Mouse (Mus musculus) liver, embryonic 11.5 days (tissue): ENCODE data around the gene Sox5. TPM values are rescaled to one million over a fixed set of nuclear protein-coding genes. Genes with fewer than 3 reads are reported as not detected.

Experiments
- ATAC-seq: fragments of 200-750 bp; cut with Nextera tagmentation; replicated peaks from 2 replicates; pipeline ENCODE4 v1.8.0; 2017; ENCODE audit warnings: moderate number of reproducible peaks, mild to moderate bottlenecking, moderate TSS enrichment, moderate library complexity; ENCODE audit not compliant: low FRiP score
- DNase-seq: peaks from one replicate; pipeline ENCODE4 v3.0.0-alpha.2; 2017; ENCODE audit warnings: low spot score
- H3K27ac ChIP-seq: fragments of 300-500 bp; sonication (generic); 2 replicates; pipeline ENCODE4 v1.5.1; 2014; ENCODE audit warnings: mild to moderate bottlenecking, low read depth, low read length, control low read depth
- H3K27me3 ChIP-seq: fragments of 300-500 bp; sonication (generic); replicated peaks from 2 replicates; pipeline ENCODE4 v1.6.1; 2014; ENCODE audit warnings: low read length, mixed read lengths; ENCODE audit not compliant: control insufficient read depth, insufficient read depth
- H3K36me3 ChIP-seq: fragments of 300-500 bp; sonication (generic); 2 replicates; pipeline ENCODE4 v1.6.1; 2014; ENCODE audit warnings: mild to moderate bottlenecking, low read length, moderate library complexity, mixed read lengths; ENCODE audit not compliant: control insufficient read depth, insufficient read depth
- H3K4me1 ChIP-seq: fragments of 300-500 bp; sonication (generic); replicated peaks from 2 replicates; pipeline ENCODE4 v1.6.1; 2014; ENCODE audit warnings: low read length, mixed read lengths; ENCODE audit not compliant: control insufficient read depth, insufficient read depth
- H3K4me2 ChIP-seq: fragments of 300-500 bp; sonication (generic); 2 replicates; pipeline ENCODE4 v1.6.1; 2014; ENCODE audit warnings: mild to moderate bottlenecking, control low read depth, moderate library complexity
- H3K4me3 ChIP-seq: fragments of 300-500 bp; sonication (generic); 2 replicates; pipeline ENCODE4 v1.5.1; 2014; ENCODE audit warnings: low read depth, low read length, control low read depth
- H3K9ac ChIP-seq: fragments of 300-500 bp; sonication (generic); 2 replicates; pipeline ENCODE4 v1.6.1; 2014; ENCODE audit warnings: low read depth, low read length, control low read depth
- H3K9me3 ChIP-seq: fragments of 300-500 bp; sonication (generic); 2 replicates; pipeline ENCODE4 v1.6.1; 2016; ENCODE audit warnings: low read length, inconsistent platforms, mixed read lengths; ENCODE audit not compliant: control insufficient read depth
- WGBS: fragments of 180-500 bp; shearing (Covaris S2); extraction: QIAGEN DNeasy Blood & Tissue Kit; methylation state at CpG from one replicate; pipeline ENCODE4 v1.1.7; 2014; 5-methylcytosine and 5-hydroxymethylcytosine counted together
- polyA plus RNA-seq: library from polyadenylated mRNA; unstranded; fragments of >200 nt; fragmentation: Nextera tagmentation; extraction: Ambion mirVana; gene quantifications from 2 replicates; pipeline ENCODE4 v1.2.1, GENCODE M21; 2014

Gene Sox5
- polyA plus RNA-seq, 1 experiment from 2014 or later: 10.6 TPM

GRCm38 (mm10) chr6:144380171-144380570 lies 401.6 kb downstream of the Sox5 start:
- H3K4me1 ChIP-seq: no peaks in the 10 kb centered on the region
- H3K9me3 ChIP-seq: no peaks in the 10 kb centered on the region
- H3K36me3 ChIP-seq: no peaks in the 10 kb centered on the region
- no peak for ATAC-seq
- H3K27ac ChIP-seq: no peak overlapping the region
- H3K27me3 ChIP-seq: no peaks in the 10 kb centered on the region
- WGBS: 87% methylated on average over 15 of the region's 15 CpGs
- no peak overlapping the region for H3K9ac ChIP-seq
- no peak overlapping the region for H3K4me3 ChIP-seq
- H3K4me2 ChIP-seq: no peak overlapping the region
- DNase-seq: no peak

DNA sequence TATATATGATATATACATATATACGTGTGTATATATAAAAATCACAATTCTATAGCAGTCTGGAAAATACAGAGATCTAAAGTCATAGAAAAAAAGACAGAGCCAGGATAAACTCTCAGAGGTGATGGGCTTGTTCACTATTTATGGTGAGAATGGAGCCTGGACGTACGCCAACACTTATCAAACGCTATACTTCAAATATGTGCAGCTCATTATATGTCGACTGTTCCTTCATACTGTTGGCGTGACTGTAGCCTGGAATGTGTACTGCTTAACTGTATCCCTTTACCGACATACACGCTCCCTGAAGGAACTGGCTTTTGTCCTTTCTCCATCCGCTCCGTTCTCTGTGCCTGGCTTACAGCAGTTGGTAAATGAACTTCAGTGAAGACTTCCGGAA lies 407.0 kb downstream of the Sox5 start:
- no peak overlapping the region for H3K9ac ChIP-seq
- no peaks in the 10 kb centered on the region for H3K36me3 ChIP-seq
- H3K4me1 ChIP-seq: no peaks in the 10 kb centered on the region
- DNase-seq (no peak), ATAC-seq (no peak)
- H3K27ac ChIP-seq: no peak overlapping the region
- H3K4me2 ChIP-seq: no peak overlapping the region
- 90% methylated on average over 11 of the region's 11 CpGs for WGBS
- H3K9me3 ChIP-seq: no peaks in the 10 kb centered on the region
- H3K27me3 ChIP-seq: no peaks in the 10 kb centered on the region
- no peak overlapping the region for H3K4me3 ChIP-seq

DNA sequence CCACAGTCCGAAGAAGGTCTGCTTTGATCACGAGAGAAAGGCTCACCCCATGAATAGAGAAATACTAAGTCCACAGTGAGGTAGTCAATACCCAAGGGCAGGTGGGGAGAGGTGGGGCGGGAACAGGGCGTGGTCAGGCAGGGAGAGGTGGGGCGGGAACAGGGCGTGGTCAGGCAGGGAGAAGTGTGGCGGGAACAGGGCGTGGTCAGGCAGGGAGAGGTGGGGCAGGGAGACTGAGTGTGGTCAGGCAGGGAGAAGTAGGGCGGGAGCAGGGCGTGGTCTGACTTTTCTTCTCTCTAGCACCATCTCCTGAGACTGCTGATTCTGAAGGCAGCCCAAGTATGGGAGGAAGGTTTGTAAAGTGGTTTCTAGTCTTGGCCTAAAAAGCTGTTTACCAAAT lies 411.1 kb downstream of the Sox5 start:
- DNase-seq (peak; percentile 37), ATAC-seq (peak; percentile 89)

DNA sequence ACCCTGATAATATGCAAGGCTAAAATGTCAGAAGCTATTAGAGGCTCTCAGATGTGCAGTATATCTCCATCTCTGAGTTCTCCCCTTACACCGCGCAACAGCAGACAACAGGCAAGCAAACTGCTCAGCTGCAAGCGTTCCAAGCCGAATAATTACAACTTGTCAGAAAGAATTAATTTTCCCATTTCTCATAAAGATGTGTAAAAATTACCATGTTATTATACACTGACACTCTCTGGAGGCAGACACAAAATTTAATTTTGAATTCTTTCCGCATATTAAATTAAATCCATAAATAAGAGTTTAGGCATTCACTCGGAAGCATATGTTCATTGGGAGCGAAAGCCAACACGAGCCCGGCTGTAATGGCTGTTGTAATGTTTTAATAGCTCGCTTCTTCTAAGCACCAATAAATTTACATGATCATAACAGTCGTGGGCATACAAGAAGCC lies 414.1 kb downstream of the Sox5 start:
- Histone ChIP-seq H3K9me3 (no peaks in the 10 kb centered on the region), H3K36me3 (no peaks in the 10 kb centered on the region; the same call in 1 of the 2 replicates), H3K27ac (no peak overlapping the region), H3K4me1 (no peaks in the 10 kb centered on the region), H3K4me2 (no peak overlapping the region), H3K9ac (no peak overlapping the region), H3K4me3 (no peak overlapping the region), H3K27me3 (no peaks in the 10 kb centered on the region)
- no peak for DNase-seq
- no peak for ATAC-seq
- WGBS: 85% methylated on average over 11 of the region's 11 CpGs

More for the DNA sequence above, 411.1 kb downstream of the Sox5 start:
- Histone ChIP-seq H3K36me3 (no peaks in the 10 kb centered on the region; the same call in 1 of the 2 replicates), H3K4me1 (no peaks in the 10 kb centered on the region), H3K4me2 (no peak overlapping the region), H3K27ac (no peak overlapping the region), H3K9me3 (no peaks in the 10 kb centered on the region), H3K27me3 (no peaks in the 10 kb centered on the region), H3K9ac (no peak overlapping the region), H3K4me3 (no peak overlapping the region)
- WGBS: 28% methylated on average over 10 of the region's 10 CpGs

DNA sequence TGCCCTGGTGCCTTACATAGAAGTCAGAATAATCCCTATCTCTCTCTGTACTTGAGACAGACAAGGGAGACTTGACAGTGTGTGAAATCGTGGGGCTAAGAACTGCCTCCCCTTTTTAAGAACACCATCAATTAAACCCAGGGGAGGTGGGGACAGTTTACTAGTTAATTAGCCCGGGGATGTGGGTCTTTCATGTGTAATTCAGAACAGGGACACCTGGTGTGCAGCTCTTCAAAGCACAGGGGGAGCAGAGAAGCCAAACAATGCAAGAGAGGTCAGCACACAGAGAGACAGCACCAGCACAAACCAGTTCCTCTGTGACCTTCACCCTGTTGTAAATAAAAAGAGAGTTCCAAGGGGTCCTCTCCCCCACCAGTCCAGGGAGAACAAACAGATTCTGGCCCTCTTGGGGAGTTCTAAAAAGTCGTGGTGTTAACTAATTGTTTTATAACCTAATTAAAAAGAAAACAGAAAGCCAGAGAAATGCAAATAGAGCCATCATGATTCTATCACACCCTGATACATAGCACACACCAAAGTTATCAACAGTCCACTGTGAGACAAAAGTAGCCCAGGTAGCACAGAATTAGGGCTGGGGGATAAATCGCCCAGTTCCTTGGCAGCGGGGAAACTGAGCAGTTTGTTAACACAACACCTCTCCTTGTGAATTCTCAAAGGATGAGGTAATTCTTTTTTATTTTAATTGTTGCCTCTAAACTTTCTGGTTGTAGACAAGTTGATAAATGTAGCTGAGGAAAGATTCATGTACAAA lies 420.3 kb downstream of the Sox5 start:
- Histone ChIP-seq H3K4me2 (no peak overlapping the region), H3K9me3 (no peaks in the 10 kb centered on the region), H3K27ac (no peak overlapping the region), H3K27me3 (no peaks in the 10 kb centered on the region), H3K4me3 (no peak overlapping the region), H3K9ac (no peak overlapping the region), H3K4me1 (no peaks in the 10 kb centered on the region; the same call in 1 of the 2 replicates), H3K36me3 (no peaks in the 10 kb centered on the region)
- WGBS: 20% methylated on average over 5 of the region's 5 CpGs
- DNase-seq: no peak
- 0 out of 2 replicates have a peak, but pooled peaks have one; percentile 49 for ATAC-seq

DNA sequence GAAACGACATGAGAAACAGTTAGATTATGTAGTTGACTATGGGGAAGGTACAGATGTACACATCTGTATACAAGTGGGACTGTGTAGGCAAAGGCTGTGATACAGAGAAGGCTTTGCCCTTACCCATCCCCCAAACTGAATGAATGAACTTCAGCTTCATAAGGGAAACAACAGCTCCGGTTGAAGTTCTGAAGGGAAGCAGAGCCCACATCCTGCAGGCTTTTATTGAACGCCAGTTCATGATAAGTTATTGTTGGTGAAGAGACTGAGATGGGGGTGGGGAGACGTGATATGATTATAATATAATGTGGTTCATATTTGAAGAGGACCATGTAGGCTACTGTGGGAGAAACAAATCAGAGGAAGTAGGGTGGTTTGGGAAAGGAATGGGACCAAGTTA lies 424.7 kb downstream of the Sox5 start:
- no peak for DNase-seq
- no peak overlapping the region for H3K4me3 ChIP-seq
- WGBS: 79% methylated on average over 4 of the region's 4 CpGs
- no peak for ATAC-seq
- no peak overlapping the region for H3K27ac ChIP-seq
- no peaks in the 10 kb centered on the region for H3K9me3 ChIP-seq
- no peak overlapping the region for H3K4me2 ChIP-seq
- no peaks in the 10 kb centered on the region for H3K27me3 ChIP-seq
- no peaks in the 10 kb centered on the region for H3K36me3 ChIP-seq
- no peaks in the 10 kb centered on the region; the same call in 1 of the 2 replicates for H3K4me1 ChIP-seq
- no peak overlapping the region for H3K9ac ChIP-seq

- Histone ChIP-seq H3K4me2 (no peak overlapping the region), H3K9ac (no peak overlapping the region), H3K27ac (no peak overlapping the region), H3K4me3 (no peak overlapping the region), H3K36me3 (no peaks in the 10 kb centered on the region), H3K9me3 (no peaks in the 10 kb centered on the region), H3K27me3 (no peaks in the 10 kb centered on the region), H3K4me1 (no peaks in the 10 kb centered on the region)
- ATAC-seq (no peak), DNase-seq (no peak)
- 79% methylated on average over 6 of the region's 6 CpGs for WGBS
Observed at GRCm38 (mm10) chr6:144351049-144351448, 430.7 kb downstream of the Sox5 start.

- H3K4me2 ChIP-seq: no peak overlapping the region
- ATAC-seq (no peak), DNase-seq (no peak)
- no peak overlapping the region for H3K27ac ChIP-seq
- no peaks in the 10 kb centered on the region for H3K4me1 ChIP-seq
- H3K27me3 ChIP-seq: no peaks in the 10 kb centered on the region
- no peaks in the 10 kb centered on the region for H3K36me3 ChIP-seq
- 73% methylated on average over 11 of the region's 11 CpGs for WGBS
- H3K4me3 ChIP-seq: no peak overlapping the region
- H3K9ac ChIP-seq: no peak overlapping the region
- H3K9me3 ChIP-seq: no peaks in the 10 kb centered on the region
Observed at GRCm38 (mm10) chr6:144343338-144343737, 438.4 kb downstream of the Sox5 start.

DNA sequence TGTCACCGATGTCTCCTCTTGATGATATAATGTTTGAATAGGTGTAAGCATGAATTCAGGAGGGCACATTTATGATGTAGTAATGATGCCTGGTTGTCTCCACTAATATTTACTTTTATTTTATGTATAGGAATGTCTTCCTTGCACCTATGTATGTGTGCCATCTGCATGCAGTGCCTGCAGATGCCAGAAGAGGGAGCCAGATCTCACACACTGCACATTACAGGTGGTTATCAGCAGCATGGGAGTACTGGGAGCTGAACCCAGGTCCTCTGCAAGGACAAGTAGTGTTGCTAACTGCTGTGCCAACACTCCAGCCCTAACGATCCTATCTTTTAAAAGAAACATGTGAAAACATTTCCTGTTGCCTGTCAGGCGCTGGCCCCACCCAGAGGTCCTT lies 442.2 kb downstream of the Sox5 start:
- Histone ChIP-seq H3K4me2 (no peak overlapping the region), H3K27ac (no peak overlapping the region), H3K9me3 (no peaks in the 10 kb centered on the region), H3K27me3 (no peaks in the 10 kb centered on the region), H3K4me3 (no peak overlapping the region), H3K9ac (no peak overlapping the region), H3K4me1 (no peaks in the 10 kb centered on the region), H3K36me3 (no peaks in the 10 kb centered on the region)
- DNase-seq: no peak
- 88% methylated on average over 3 of the region's 3 CpGs for WGBS
- no peak for ATAC-seq
